Mouse (Mus musculus) liver, postnatal 0 days (tissue): Measurements from ENCODE around the gene Cpeb4.

Experiments
- CTCF ChIP-seq: sonication (generic); IDR thresholded peaks from 2 replicates; pipeline ENCODE4 v1.5.1; 2016; ENCODE audit warnings: antibody characterized with exemption, low read depth
- EP300 ChIP-seq: IDR thresholded peaks from 2 replicates; pipeline ENCODE4 v1.6.1; 2016; ENCODE audit warnings: antibody characterized with exemption, low read depth, mild to moderate bottlenecking

DNA sequence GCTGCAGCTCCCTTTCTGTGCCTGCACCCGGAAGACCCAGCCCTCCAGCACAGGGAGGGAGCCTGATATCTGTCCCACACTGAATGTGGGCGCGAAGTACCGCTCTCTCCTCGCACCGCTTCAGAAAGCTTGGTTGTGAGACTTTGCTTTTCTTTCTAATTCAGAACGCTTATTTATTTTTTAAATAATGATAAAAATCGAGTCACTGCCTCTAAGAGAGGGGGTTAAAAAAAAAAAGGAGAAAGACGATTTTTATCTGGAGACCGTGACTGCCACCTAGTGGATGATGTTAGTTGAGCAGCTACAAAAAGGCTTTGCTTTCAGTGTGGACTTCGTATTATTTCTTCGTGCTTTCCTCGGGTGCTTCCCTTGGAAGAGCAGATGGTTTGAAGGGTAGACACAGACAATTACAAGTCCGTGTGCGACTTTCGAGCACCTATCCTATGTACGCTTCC, 77.3 kb downstream of the Cpeb4 start:
- peak; percentile 86 for TF ChIP-seq CTCF
- TF ChIP-seq EP300, result peak; percentile 34; the same call in 1 of the 2 replicates
